Mouse (Mus musculus): ENCODE results near the gene Hif1an.

DNA sequence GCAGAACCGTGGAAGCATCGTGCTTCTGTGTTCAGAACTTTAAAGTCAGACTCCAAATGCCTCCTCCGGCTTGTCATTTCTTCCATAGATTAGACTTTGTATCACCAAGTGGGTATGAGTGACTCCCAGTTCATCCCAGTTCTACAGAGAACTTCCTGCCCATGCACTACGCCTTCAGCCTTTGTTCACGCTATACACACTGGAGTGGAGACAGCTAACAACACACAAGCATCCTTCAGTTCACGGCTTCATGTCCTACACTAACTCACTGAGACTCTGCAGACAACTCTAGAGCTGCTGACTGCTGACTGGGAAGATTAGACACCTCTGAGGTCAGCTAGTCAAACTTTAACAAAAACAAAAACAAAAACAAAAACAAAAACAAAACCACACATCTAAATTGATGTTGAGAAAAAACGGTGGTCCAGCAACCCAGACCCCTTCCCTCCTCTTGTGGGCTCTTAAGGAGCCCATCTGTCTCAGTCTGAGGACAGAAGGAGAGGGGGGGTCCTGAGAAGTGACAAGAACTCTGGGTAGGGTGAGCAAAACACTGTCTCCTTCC, 48.6 kb upstream of the Hif1an start:
- TF ChIP-seq CTCF (IDR thresholded peaks at IDR 0.05; ENCODE audit: control insufficient read depth, insufficient read depth, insufficient read length) (no peak), USF1 (IDR thresholded peaks at IDR 0.05; ENCODE audit: low read depth) (no peak)

Data from C2C12 (cell line).